Mouse (Mus musculus): ENCODE data around the gene Chd5. TPM values are rescaled to one million over a fixed set of nuclear protein-coding genes. Genes with fewer than 3 reads are reported as not detected.

Chd5 gene
- total RNA-seq (2023) = under 1 TPM in 1 of 2 experiments, not detected in 1; 0.06 TPM

GRCm38 (mm10) chr4:152338419-152339292, at the start of gene Chd5:
Chd5 (plus strand) TSS chr4:152338651.

GRCm38 (mm10) chr4:152291562-152291961, 46.9 kb upstream of the Chd5 start, which contains the start of gene Hes3:
Hes3 (minus strand) TSS chr4:152291662.

GRCm38 (mm10) chr4:152296874-152297861, 41.3 kb upstream of the Chd5 start, which contains the start of gene Icmt:
Icmt (plus strand) TSS chr4:152297227.

GRCm38 (mm10) chr4:152318517-152319234, 19.8 kb upstream of the Chd5 start, which contains the start of gene Rnf207:
Rnf207 (minus strand) TSS chr4:152318993.

GRCm38 (mm10) chr4:152325574-152326411, 12.7 kb upstream of the Chd5 start, which contains the start of gene Rpl22:
Rpl22 (plus strand) TSS chr4:152325742.

Other genes starting within 250 kb of the Chd5 start
- 10 to 100 TPM; 25.5 to 32.1 TPM for gene Tnfrsf25, start 222.7 kb upstream of the Chd5 start, total RNA-seq (2023)
- gene Espn, start 186.3 kb upstream of the Chd5 start, total RNA-seq (2023) = 1 to 10 TPM; 1.8 to 2.3 TPM
- not detected for gene Hes2, start 179.8 kb upstream of the Chd5 start, total RNA-seq (2023)
- gene Acot7, start 160.5 kb upstream of the Chd5 start, total RNA-seq (2023) = 10 to 100 TPM; 14.4 to 24.5 TPM
- under 1 TPM; 0.59 to 0.84 TPM for gene Gpr153, start 64.4 kb upstream of the Chd5 start, total RNA-seq (2023)
- not detected for gene Hes3, start 47.0 kb upstream of the Chd5 start, total RNA-seq (2023)
- gene Icmt, start 41.4 kb upstream of the Chd5 start, total RNA-seq (2023) = 10 to 100 TPM; 19.1 to 21.9 TPM
- gene Rnf207, start 19.7 kb upstream of the Chd5 start, total RNA-seq (2023) = not detected
- 1,000 to 10,000 TPM; 1,056 to 1,070 TPM for gene Rpl22, start 12.9 kb upstream of the Chd5 start, total RNA-seq (2023)
- gene Nphp4, start 138.1 kb downstream of the Chd5 start, total RNA-seq (2023) = 1 to 10 TPM; 1.3 to 1.6 TPM
- 100 to 1,000 TPM; 235 to 259 TPM for gene Kcnab2, start 139.2 kb downstream of the Chd5 start, total RNA-seq (2023)

Data from T-cell, adult 66 days (primary cell).